Mouse (Mus musculus) hindbrain, embryonic 15.5 days (tissue): ENCODE measurements around the gene Erv3. TPM values are rescaled to one million over a fixed set of nuclear protein-coding genes. Genes with fewer than 3 reads are reported as not detected.

Experiments
- ATAC-seq: fragments of 200-750 bp; cut with Nextera tagmentation; 2 replicates; pipeline ENCODE4 v1.8.0; 2017; ENCODE audit warnings: low read depth, moderate number of reproducible peaks, moderate TSS enrichment; ENCODE audit not compliant: low FRiP score
- H3K27ac ChIP-seq: fragments of 300-500 bp; sonication (generic); replicated peaks from 2 replicates; pipeline ENCODE4 v1.5.1; 2015; ENCODE audit warnings: mild to moderate bottlenecking, inconsistent platforms
- H3K27me3 ChIP-seq: fragments of 300-500 bp; sonication (generic); 2 replicates; pipeline ENCODE4 v1.6.1; 2015; ENCODE audit warnings: control low read depth, inconsistent platforms
- H3K36me3 ChIP-seq: fragments of 300-500 bp; sonication (generic); 2 replicates; pipeline ENCODE4 v1.6.1; 2015; ENCODE audit warnings: control low read depth, inconsistent platforms
- H3K4me1 ChIP-seq: fragments of 300-500 bp; sonication (generic); replicated peaks from 2 replicates; pipeline ENCODE4 v1.6.1; 2015; ENCODE audit warnings: control low read depth, inconsistent platforms
- H3K4me2 ChIP-seq: fragments of 300-500 bp; sonication (generic); 2 replicates; pipeline ENCODE4 v1.6.1; 2015; ENCODE audit warnings: moderate library complexity, mild to moderate bottlenecking, inconsistent platforms
- H3K4me3 ChIP-seq: fragments of 300-500 bp; sonication (generic); 2 replicates; pipeline ENCODE4 v1.5.1; 2015; ENCODE audit warnings: mild to moderate bottlenecking, inconsistent platforms
- H3K9ac ChIP-seq: fragments of 300-500 bp; sonication (generic); 2 replicates; pipeline ENCODE4 v1.6.1; 2015; ENCODE audit warnings: inconsistent platforms
- H3K9me3 ChIP-seq: fragments of 300-500 bp; sonication (generic); 2 replicates; pipeline ENCODE4 v1.6.1; 2016; ENCODE audit warnings: control low read depth, inconsistent platforms
- WGBS: fragments of 180-500 bp; shearing (Covaris S2); methylation state at CpG from one replicate; pipeline ENCODE4 v1.1.7; 2015; 5-methylcytosine and 5-hydroxymethylcytosine counted together
- polyA plus RNA-seq: library from polyadenylated mRNA; unstranded; fragments of >200 nt; fragmentation: Nextera tagmentation; extraction: Ambion mirVana; gene quantifications from 2 replicates; pipeline ENCODE4 v1.2.1, GENCODE M21; 2015

Erv3 gene
- polyA plus RNA-seq, 1 experiment from 2014 or later = not detected

- Histone ChIP-seq H3K9me3 (no peaks in the 10 kb centered on the region), H3K4me1 (peaks cover 6% of the 10 kb centered on the region; the same call in 1 of the 2 replicates), H3K27ac (peak overlapping the region; percentile 25; the same call in 1 of the 2 replicates), H3K27me3 (no peaks in the 10 kb centered on the region), H3K36me3 (no peaks in the 10 kb centered on the region), H3K4me3 (no peak overlapping the region), H3K9ac (no peak overlapping the region), H3K4me2 (no peak overlapping the region)
- peak; percentile 79; the same call in 1 of the 2 replicates for ATAC-seq
- WGBS = 30% methylated on average over 3 of the region's 3 CpGs
Observed at GRCm38 (mm10) chr2:131862617-131863275, 3.2 kb upstream of the Erv3 start.

- H3K4me3 ChIP-seq = no peak overlapping the region
- H3K27ac ChIP-seq = no peak overlapping the region
- no peak overlapping the region for H3K4me2 ChIP-seq
- no peak overlapping the region for H3K9ac ChIP-seq
- H3K27me3 ChIP-seq = no peaks in the 10 kb centered on the region
- H3K9me3 ChIP-seq = no peaks in the 10 kb centered on the region
- peaks cover 10% of the 10 kb centered on the region; the same call in 1 of the 2 replicates for H3K4me1 ChIP-seq
- no peak for ATAC-seq
- no peaks in the 10 kb centered on the region for H3K36me3 ChIP-seq
Observed at GRCm38 (mm10) chr2:131857838-131858237, 1.7 kb downstream of the Erv3 start.

- H3K4me2 ChIP-seq = no peak overlapping the region
- ATAC-seq = no peak
- no peaks in the 10 kb centered on the region for H3K36me3 ChIP-seq
- WGBS = 75% methylated on average over 4 of the region's 4 CpGs
- H3K4me3 ChIP-seq = no peak overlapping the region
- no peaks in the 10 kb centered on the region for H3K9me3 ChIP-seq
- 0 out of 2 replicates have a peak, but pooled peaks cover 6% of the 10 kb centered on the region for H3K4me1 ChIP-seq
- H3K9ac ChIP-seq = no peak overlapping the region
- no peaks in the 10 kb centered on the region for H3K27me3 ChIP-seq
- no peak overlapping the region for H3K27ac ChIP-seq
Observed at GRCm38 (mm10) chr2:131853719-131854118, 5.8 kb downstream of the Erv3 start.

GRCm38 (mm10) chr2:131851333-131852092 is 8.0 kb downstream of the Erv3 start:
- H3K9ac ChIP-seq = no peak overlapping the region
- no peak overlapping the region for H3K27ac ChIP-seq
- H3K4me2 ChIP-seq = no peak overlapping the region
- peaks cover 23% of the 10 kb centered on the region for H3K4me1 ChIP-seq
- no peaks in the 10 kb centered on the region for H3K27me3 ChIP-seq
- H3K4me3 ChIP-seq = no peak overlapping the region
- no peaks in the 10 kb centered on the region for H3K9me3 ChIP-seq
- WGBS = 93% methylated on average over 12 of the region's 12 CpGs
- H3K36me3 ChIP-seq = no peaks in the 10 kb centered on the region
- no peak for ATAC-seq

- Histone ChIP-seq H3K27ac (no peak overlapping the region), H3K27me3 (no peaks in the 10 kb centered on the region), H3K4me2 (no peak overlapping the region), H3K9me3 (no peaks in the 10 kb centered on the region), H3K36me3 (no peaks in the 10 kb centered on the region), H3K4me1 (peaks cover 37% of the 10 kb centered on the region), H3K9ac (no peak overlapping the region), H3K4me3 (no peak overlapping the region)
- ATAC-seq = no peak
- 93% methylated on average over 4 of the region's 4 CpGs for whole genome bisulfite sequencing
Observed at GRCm38 (mm10) chr2:131850047-131850446, 9.5 kb downstream of the Erv3 start.

- WGBS = 2% methylated on average over 10 of the region's 10 CpGs
- Histone ChIP-seq H3K27me3 (no peaks in the 10 kb centered on the region), H3K9me3 (no peaks in the 10 kb centered on the region), H3K9ac (0 out of 2 replicates have a peak overlapping the region, but pooled peaks have one; percentile 13), H3K36me3 (no peaks in the 10 kb centered on the region), H3K4me3 (peak overlapping the region; percentile 19), H3K4me1 (peaks cover 31% of the 10 kb centered on the region), H3K4me2 (peak overlapping the region; percentile 52), H3K27ac (peak overlapping the region; percentile 94)
- ATAC-seq = peak; percentile 98
Observed at GRCm38 (mm10) chr2:131847501-131848359, 11.8 kb downstream of the Erv3 start.

- Histone ChIP-seq H3K27me3 (no peaks in the 10 kb centered on the region), H3K36me3 (no peaks in the 10 kb centered on the region), H3K4me3 (no peak overlapping the region), H3K27ac (peak overlapping the region; percentile 94), H3K9me3 (no peaks in the 10 kb centered on the region), H3K4me1 (peaks cover 31% of the 10 kb centered on the region), H3K9ac (no peak overlapping the region), H3K4me2 (peak overlapping the region; percentile 52)
- no peak for ATAC-seq
- WGBS = 35% methylated on average over 2 of the region's 2 CpGs
Observed at GRCm38 (mm10) chr2:131846811-131847210, 12.7 kb downstream of the Erv3 start.

GRCm38 (mm10) chr2:131846132-131846710 is 13.3 kb downstream of the Erv3 start:
- 74% methylated on average over 11 of the region's 11 CpGs for WGBS
- ATAC-seq = no peak
- Histone ChIP-seq H3K27me3 (no peaks in the 10 kb centered on the region), H3K4me3 (no peak overlapping the region), H3K36me3 (no peaks in the 10 kb centered on the region), H3K4me2 (no peak overlapping the region), H3K4me1 (peaks cover 31% of the 10 kb centered on the region), H3K9me3 (no peaks in the 10 kb centered on the region), H3K9ac (no peak overlapping the region), H3K27ac (peak overlapping the region; percentile 94)

- H3K4me2 ChIP-seq = no peak overlapping the region
- 60% methylated on average over 8 of the region's 8 CpGs for WGBS
- H3K27ac ChIP-seq = peak overlapping the region; percentile 38; the same call in 1 of the 2 replicates
- no peaks in the 10 kb centered on the region for H3K36me3 ChIP-seq
- no peak overlapping the region for H3K9ac ChIP-seq
- no peak overlapping the region for H3K4me3 ChIP-seq
- no peak for ATAC-seq
- H3K9me3 ChIP-seq = no peaks in the 10 kb centered on the region
- peaks cover 36% of the 10 kb centered on the region for H3K4me1 ChIP-seq
- H3K27me3 ChIP-seq = no peaks in the 10 kb centered on the region
Observed at GRCm38 (mm10) chr2:131845671-131846070, 13.9 kb downstream of the Erv3 start.

GRCm38 (mm10) chr2:131842568-131842967 is 17.0 kb downstream of the Erv3 start:
- 88% methylated on average over 5 of the region's 5 CpGs for WGBS
- no peak overlapping the region for H3K9ac ChIP-seq
- ATAC-seq = no peak
- no peaks in the 10 kb centered on the region for H3K9me3 ChIP-seq
- no peak overlapping the region for H3K4me2 ChIP-seq
- H3K36me3 ChIP-seq = no peaks in the 10 kb centered on the region
- no peak overlapping the region for H3K27ac ChIP-seq
- H3K27me3 ChIP-seq = no peaks in the 10 kb centered on the region
- peaks cover 33% of the 10 kb centered on the region for H3K4me1 ChIP-seq
- H3K4me3 ChIP-seq = no peak overlapping the region

- no peak overlapping the region for H3K9ac ChIP-seq
- WGBS = 62% methylated on average over 2 of the region's 2 CpGs
Observed at GRCm38 (mm10) chr2:131841321-131841693, 18.2 kb downstream of the Erv3 start.

More at GRCm38 (mm10) chr2:131841321-131841693, 18.2 kb downstream of the Erv3 start:
- Histone ChIP-seq H3K4me2 (no peak overlapping the region), H3K27me3 (no peaks in the 10 kb centered on the region), H3K9me3 (no peaks in the 10 kb centered on the region), H3K36me3 (no peaks in the 10 kb centered on the region), H3K27ac (peak overlapping the region; percentile 9; the same call in 1 of the 2 replicates), H3K4me3 (no peak overlapping the region), H3K4me1 (peaks cover 21% of the 10 kb centered on the region)
- ATAC-seq = no peak
